ENCODE assay signal across 9 mouse cellular contexts in genomic region chrX:160935541-160935940, GRCm38 (mm10). TPM values are rescaled to one million over a fixed set of nuclear protein-coding genes. Genes with fewer than 3 reads are reported as not detected.
DNase-seq lines count a peak whose midpoint lies in the region; ATAC-seq and TF ChIP-seq lines count a peak whose summit lies in the region.
"Had no signal": no experiment of that assay in that cellular context is flagged by ENCODE, and none has a peak within 500 bp of the region (broad histone marks: within the 10 kb centered on the region; RNA-seq: fewer than 3 reads in every experiment).

No protein-coding gene starts in this region.

- intact Hi-C loops in gastrocnemius, postnatal 36 days (cut with DNase I) = no loop called here

- H3K4me1 ChIP-seq in stomach, postnatal 0 days (replicated peaks; ENCODE audit: control insufficient read depth, insufficient read depth) = no peaks in the 10 kb centered on the region
- no peaks in the 10 kb centered on the region for H3K4me1 ChIP-seq in forebrain, embryonic 16.5 days (replicated peaks; ENCODE audit: control insufficient read depth, insufficient read depth, low read length)

- no peaks in the 10 kb centered on the region for H3K36me3 ChIP-seq in stomach, postnatal 0 days (ENCODE audit: control insufficient read depth, insufficient read depth, low read length)
- H3K36me3 ChIP-seq in forebrain, embryonic 16.5 days (ENCODE audit: control insufficient read depth, insufficient read depth) = no peaks in the 10 kb centered on the region

- no peak overlapping the region for H3K27ac ChIP-seq in stomach, postnatal 0 days (replicated peaks)
- no peak overlapping the region for H3K27ac ChIP-seq in forebrain, embryonic 16.5 days (ENCODE audit: low read length)

- H3K27me3 ChIP-seq in stomach, postnatal 0 days (ENCODE audit: control insufficient read depth, insufficient read depth, low read length) = no peaks in the 10 kb centered on the region
- H3K27me3 ChIP-seq in forebrain, embryonic 16.5 days (replicated peaks; ENCODE audit: control insufficient read depth, insufficient read depth, low read length) = no peaks in the 10 kb centered on the region

- no peak overlapping the region for H3K9ac ChIP-seq in stomach, postnatal 0 days (ENCODE audit: low read length)
- no peak overlapping the region for H3K9ac ChIP-seq in forebrain, embryonic 16.5 days (replicated peaks; ENCODE audit: low read depth, low read length)

- H3K4me2 ChIP-seq in stomach, postnatal 0 days (replicated peaks; ENCODE audit: low read depth) = no peak overlapping the region
- no peak overlapping the region for H3K4me2 ChIP-seq in forebrain, embryonic 16.5 days (ENCODE audit: low read length)

- WGBS in stomach, postnatal 0 days = 74% methylated on average over 1 of the region's 1 CpGs
- 50% methylated on average over 1 of the region's 1 CpGs for WGBS in forebrain, embryonic 16.5 days

- H3K9me3 ChIP-seq in stomach, postnatal 0 days (ENCODE audit: control insufficient read depth, low read length) = no peaks in the 10 kb centered on the region
- H3K9me3 ChIP-seq in forebrain, embryonic 16.5 days (ENCODE audit: control insufficient read depth, low read length) = no peaks in the 10 kb centered on the region

- no peak for TF ChIP-seq EP300 in stomach, postnatal 0 days (optimal IDR thresholded peaks at IDR 0.05)

- peak; percentile 60 for TF ChIP-seq CTCF in stomach, postnatal 0 days (IDR thresholded peaks at IDR 0.05; ENCODE audit: low read depth)

- H3K4me3 ChIP-seq in stomach, postnatal 0 days (ENCODE audit: low read depth, low read length) = no peak overlapping the region
- H3K4me3 ChIP-seq in forebrain, embryonic 16.5 days (replicated peaks; ENCODE audit: low read length) = no peak overlapping the region

- no peak for ATAC-seq in stomach, postnatal 0 days (ENCODE audit: low FRiP score, low TSS enrichment)
- no peak for ATAC-seq in forebrain, embryonic 16.5 days
- ATAC-seq: midbrain, embryonic 16.5 days had no signal

- DNase-seq in gastrocnemius, adult 18-20 months (ENCODE audit: low spot score) = peak; percentile 1
- no peak for DNase-seq in gastrocnemius, postnatal 36 days
- peak; percentile 5 for DNase-seq in urinary bladder, postnatal 14 days (ENCODE audit: low spot score)
- no peak for DNase-seq in urinary bladder, postnatal 25 days (ENCODE audit: low spot score)
- peak; percentile 21 for DNase-seq in kidney, postnatal 10 days
- DNase-seq in stomach, postnatal 0 days (ENCODE audit: low spot score) = peak; percentile 25
- DNase-seq in frontal cortex, adult 2 months (ENCODE audit: extremely low spot score in 1 of 2, low spot score in 1 of 2) = no peak

RNA-seq across cellular contexts. Expression of gene Gja6, which starts 28.7 kb away (rescaled TPM):
- not detected for total RNA-seq in gastrocnemius, adult 18-20 months (2021)
- not detected for total RNA-seq in gastrocnemius, postnatal 36 days (2021)
- 0.05 and 0.12 TPM in 2 replicates for polyA plus RNA-seq in stomach, postnatal 0 days (2015; fragmentation: Nextera tagmentation; extraction: Ambion mirVana)
- polyA plus RNA-seq in forebrain, embryonic 16.5 days (2015; fragmentation: Nextera tagmentation; extraction: Ambion mirVana) = 0.10 and 0.43 TPM in 2 replicates
- 0.74 and 0.90 TPM in 2 replicates for polyA plus RNA-seq in frontal cortex, adult 2 months (2012; rRNA removed)

RNA-seq across cellular contexts. Expression of gene Cdkl5, which starts 59.0 kb away (rescaled TPM):
- total RNA-seq in gastrocnemius, adult 18-20 months (2021) = 1 to 10 TPM in 1 of 2 experiments, under 1 TPM in 1; 0.98 to 1.2 TPM
- total RNA-seq in gastrocnemius, postnatal 36 days (2021) = 1 to 10 TPM in 1 of 2 experiments, under 1 TPM in 1; 0.84 to 1.1 TPM
- 0.98 and 1.2 TPM in 2 replicates for polyA plus RNA-seq in stomach, postnatal 0 days (2015; fragmentation: Nextera tagmentation; extraction: Ambion mirVana)
- polyA plus RNA-seq in forebrain, embryonic 16.5 days (2015; fragmentation: Nextera tagmentation; extraction: Ambion mirVana) = 7.4 and 8.6 TPM in 2 replicates
- 31.8 and 33.9 TPM in 2 replicates for polyA plus RNA-seq in frontal cortex, adult 2 months (2012; rRNA removed)

Comparison
In these comparisons a context has a peak if more than half of its experiments do, and no peak if none do; other contexts are left out.
1. DNase-seq: peak in gastrocnemius, adult 18-20 months (single experiment), urinary bladder, postnatal 14 days (single experiment), kidney, postnatal 10 days (single experiment) and stomach, postnatal 0 days (single experiment); none in gastrocnemius, postnatal 36 days (0 of 2), urinary bladder, postnatal 25 days (single experiment) and frontal cortex, adult 2 months (0 of 2).